Mouse (Mus musculus): ENCODE measurements around the gene Zfp583. TPM values are rescaled to one million over a fixed set of nuclear protein-coding genes. Genes with fewer than 3 reads are reported as not detected.
"Not testable (repeated sequence)": the region's sequence is repeated elsewhere in the genome, so short reads cannot be mapped to it uniquely, and the experiment has no call there.

Gene Zfp583
- total RNA-seq (2014; rRNA removed) (0.27 and 0.28 TPM in 2 replicates), polyA plus RNA-seq (2012; rRNA removed) (0.05 TPM in 1 of 2 replicates, not detected in the other)

DNA sequence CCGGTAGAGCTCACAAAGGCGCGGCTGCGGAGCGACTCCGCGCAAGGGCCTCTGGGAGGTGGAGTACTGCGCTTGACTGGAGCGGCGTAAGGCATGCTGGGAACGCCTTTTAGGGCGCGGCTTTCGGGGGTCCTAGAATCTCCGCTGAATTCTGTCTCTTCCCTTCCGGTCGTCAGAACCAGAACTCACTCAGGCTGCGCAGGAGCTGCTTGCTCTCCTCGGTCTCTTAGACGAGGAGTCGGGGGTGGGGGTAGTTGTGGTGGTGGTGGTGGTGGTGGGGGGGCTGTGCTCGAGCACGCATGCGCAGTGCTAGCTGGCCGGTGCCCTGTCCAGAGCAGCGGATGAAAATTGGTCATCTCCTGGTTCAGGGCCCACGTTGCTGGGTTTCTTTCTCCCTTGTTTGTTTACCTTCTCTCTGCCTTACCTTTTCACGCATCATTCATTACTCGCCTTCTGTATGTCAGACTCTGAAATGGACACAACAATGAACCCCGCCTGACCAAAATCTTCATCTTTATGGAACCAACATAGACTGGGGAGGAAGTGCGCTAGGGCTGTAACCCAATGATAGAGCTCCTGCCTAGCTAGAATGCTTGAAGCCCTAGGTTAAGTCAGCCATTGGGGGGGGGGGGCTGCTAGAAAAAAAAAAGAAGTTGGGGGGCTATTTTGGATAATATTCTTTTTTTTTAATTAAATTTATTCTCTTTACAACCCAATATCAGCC lies at the start of gene Zfp583:
Gene Zfp583, minus strand, starts transcription at position 53 of the 724 bp plus-strand sequence.
- Histone ChIP-seq H3K27ac (replicated peaks; ENCODE audit: insufficient read depth, low read depth, low read length) (no peak within 1 kb of the TSS), H3K79me2 (ENCODE audit: control insufficient read depth, insufficient read depth, low read length) (no peaks in the 10 kb centered on the region), H3K4me3 (ENCODE audit: insufficient read depth, low read depth, low read length) (peak within 1 kb of the TSS; percentile 72), H3K36me3 (ENCODE audit: control insufficient read depth, insufficient read depth, low read length) (no peaks in the 10 kb centered on the region), H3K27me3 (ENCODE audit: control insufficient read depth, insufficient read depth, low read length) (no peaks in the 10 kb centered on the region), H3K9ac (ENCODE audit: low read depth, low read length) (peak within 1 kb of the TSS; percentile 82), H3K4me1 (ENCODE audit: control insufficient read depth, insufficient read depth, low read length) (no peaks in the 10 kb centered on the region; the same call in 1 of the 2 replicates)
- TF ChIP-seq CTCF (IDR thresholded peaks at IDR 0.05; ENCODE audit: low read depth, low read length) (no peak), POLR2A (IDR thresholded peaks at IDR 0.05; ENCODE audit: extremely low read depth, insufficient read depth, low read length) (no peak)
- peak; percentile 17 for DNase-seq (ENCODE audit: extremely low read depth, low read depth, low spot score)
- WGBS, result 10% methylated on average over 31 of the region's 31 CpGs

DNA sequence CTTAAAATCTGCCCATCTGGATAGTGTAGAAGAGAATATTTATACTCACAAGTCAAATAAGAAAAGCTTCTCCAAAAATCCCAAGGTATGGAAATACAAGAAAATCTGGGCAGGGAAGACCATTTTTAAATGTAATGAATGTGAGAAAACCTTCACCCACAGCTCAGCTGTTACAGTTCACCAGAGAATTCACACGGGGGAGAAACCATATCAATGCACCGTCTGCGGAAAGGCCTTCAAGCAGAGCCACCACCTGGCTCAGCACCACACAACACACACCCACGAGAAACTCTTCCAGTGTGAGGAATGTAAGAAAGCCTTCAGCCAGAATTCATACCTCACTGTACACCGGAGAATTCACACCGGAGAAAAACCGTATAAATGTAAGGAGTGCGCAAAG lies 47.4 kb upstream of the Zfp583 start:
- Histone ChIP-seq H3K27me3 (ENCODE audit: control insufficient read depth, insufficient read depth, low read length) (no peaks in the 10 kb centered on the region), H3K27ac (replicated peaks; ENCODE audit: insufficient read depth, low read depth, low read length) (no peak overlapping the region), H3K36me3 (ENCODE audit: control insufficient read depth, insufficient read depth, low read length) (peaks cover 8% of the 10 kb centered on the region), H3K4me1 (ENCODE audit: control insufficient read depth, insufficient read depth, low read length) (peaks cover under 1% of the 10 kb centered on the region; the same call in 1 of the 2 replicates), H3K9ac (ENCODE audit: low read depth, low read length) (no peak overlapping the region), H3K79me2 (ENCODE audit: control insufficient read depth, insufficient read depth, low read length) (no peaks in the 10 kb centered on the region), H3K4me3 (ENCODE audit: insufficient read depth, low read depth, low read length) (no peak overlapping the region)
- whole genome bisulfite sequencing, result 85% methylated on average over 8 of the region's 8 CpGs
- TF ChIP-seq CTCF (IDR thresholded peaks at IDR 0.05; ENCODE audit: low read depth, low read length) (no peak), POLR2A (IDR thresholded peaks at IDR 0.05; ENCODE audit: extremely low read depth, insufficient read depth, low read length) (no peak)
- DNase-seq (ENCODE audit: extremely low read depth, low read depth, low spot score), result no peak

GRCm38 (mm10) chr7:6372993-6373392 lies 41.9 kb upstream of the Zfp583 start:
- Histone ChIP-seq H3K36me3 (ENCODE audit: control insufficient read depth, insufficient read depth, low read length) (peaks cover 22% of the 10 kb centered on the region), H3K9ac (ENCODE audit: low read depth, low read length) (no peak overlapping the region), H3K27ac (replicated peaks; ENCODE audit: insufficient read depth, low read depth, low read length) (no peak overlapping the region), H3K79me2 (ENCODE audit: control insufficient read depth, insufficient read depth, low read length) (no peaks in the 10 kb centered on the region), H3K4me3 (ENCODE audit: insufficient read depth, low read depth, low read length) (no peak overlapping the region), H3K4me1 (ENCODE audit: control insufficient read depth, insufficient read depth, low read length) (no peaks in the 10 kb centered on the region), H3K27me3 (ENCODE audit: control insufficient read depth, insufficient read depth, low read length) (no peaks in the 10 kb centered on the region)
- WGBS, result 81% methylated on average over 3 of the region's 3 CpGs
- no peak for DNase-seq (ENCODE audit: extremely low read depth, low read depth, low spot score)
- TF ChIP-seq CTCF (IDR thresholded peaks at IDR 0.05; ENCODE audit: low read depth, low read length) (no peak), POLR2A (IDR thresholded peaks at IDR 0.05; ENCODE audit: extremely low read depth, insufficient read depth, low read length) (no peak)

GRCm38 (mm10) chr7:6369460-6369859 lies 38.4 kb upstream of the Zfp583 start:
- Histone ChIP-seq H3K4me1 (ENCODE audit: control insufficient read depth, insufficient read depth, low read length) (no peaks in the 10 kb centered on the region), H3K27me3 (ENCODE audit: control insufficient read depth, insufficient read depth, low read length) (no peaks in the 10 kb centered on the region), H3K79me2 (ENCODE audit: control insufficient read depth, insufficient read depth, low read length) (no peaks in the 10 kb centered on the region), H3K36me3 (ENCODE audit: control insufficient read depth, insufficient read depth, low read length) (peaks cover 19% of the 10 kb centered on the region), H3K4me3 (ENCODE audit: insufficient read depth, low read depth, low read length) (no peak overlapping the region), H3K27ac (replicated peaks; ENCODE audit: insufficient read depth, low read depth, low read length) (no peak overlapping the region), H3K9ac (ENCODE audit: low read depth, low read length) (no peak overlapping the region)
- WGBS, result 84% methylated on average over 3 of the region's 3 CpGs
- no peak for DNase-seq (ENCODE audit: extremely low read depth, low read depth, low spot score)
- TF ChIP-seq CTCF (IDR thresholded peaks at IDR 0.05; ENCODE audit: low read depth, low read length) (no peak), POLR2A (IDR thresholded peaks at IDR 0.05; ENCODE audit: extremely low read depth, insufficient read depth, low read length) (no peak)

GRCm38 (mm10) chr7:6368146-6368545 lies 37.1 kb upstream of the Zfp583 start:
- peaks cover 13% of the 10 kb centered on the region for H3K36me3 ChIP-seq (ENCODE audit: control insufficient read depth, insufficient read depth, low read length)
- H3K79me2 ChIP-seq (ENCODE audit: control insufficient read depth, insufficient read depth, low read length); DNase-seq (ENCODE audit: extremely low read depth, low read depth, low spot score); H3K27me3 ChIP-seq (ENCODE audit: control insufficient read depth, insufficient read depth, low read length); H3K27ac ChIP-seq (replicated peaks; ENCODE audit: insufficient read depth, low read depth, low read length); H3K4me3 ChIP-seq (ENCODE audit: insufficient read depth, low read depth, low read length); H3K4me1 ChIP-seq (ENCODE audit: control insufficient read depth, insufficient read depth, low read length); H3K9ac ChIP-seq (ENCODE audit: low read depth, low read length): not testable (repeated sequence)
- 94% methylated on average over 5 of the region's 5 CpGs for WGBS

- no peak overlapping the region for H3K4me3 ChIP-seq (ENCODE audit: insufficient read depth, low read depth, low read length)
- H3K27me3 ChIP-seq (ENCODE audit: control insufficient read depth, insufficient read depth, low read length), result no peaks in the 10 kb centered on the region
- TF ChIP-seq CTCF (IDR thresholded peaks at IDR 0.05; ENCODE audit: low read depth, low read length) (no peak), POLR2A (IDR thresholded peaks at IDR 0.05; ENCODE audit: extremely low read depth, insufficient read depth, low read length) (no peak)
- H3K27ac ChIP-seq (replicated peaks; ENCODE audit: insufficient read depth, low read depth, low read length), result no peak overlapping the region
- WGBS, result 92% methylated on average over 5 of the region's 5 CpGs
- no peak overlapping the region for H3K9ac ChIP-seq (ENCODE audit: low read depth, low read length)
- H3K4me1 ChIP-seq (ENCODE audit: control insufficient read depth, insufficient read depth, low read length), result peaks cover 7% of the 10 kb centered on the region
- H3K36me3 ChIP-seq (ENCODE audit: control insufficient read depth, insufficient read depth, low read length), result peaks cover 4% of the 10 kb centered on the region
- DNase-seq (ENCODE audit: extremely low read depth, low read depth, low spot score), result no peak
- no peaks in the 10 kb centered on the region for H3K79me2 ChIP-seq (ENCODE audit: control insufficient read depth, insufficient read depth, low read length)
Observed at GRCm38 (mm10) chr7:6367185-6367584, 36.1 kb upstream of the Zfp583 start.
